Mouse (Mus musculus) macrophage (primary cell): Measurements from ENCODE around the gene Map2k3. TPM values are rescaled to one million over a fixed set of nuclear protein-coding genes. Genes with fewer than 3 reads are reported as not detected.
A peak's percentile ranks its signal among the peaks of the same experiment; 100 is the strongest.

Source experiments
- H3K27ac ChIP-seq: fragments of 350-480 bp; formaldehyde crosslinking; 2 replicates; pipeline ENCODE4 v1.9.0; 2021
- H3K36me3 ChIP-seq: fragments of 350-480 bp; formaldehyde crosslinking; 2 replicates; pipeline ENCODE4 v1.9.0; 2021; ENCODE audit errors: inconsistent target
- H3K4me3 ChIP-seq: fragments of 350-480 bp; formaldehyde crosslinking; 2 replicates; pipeline ENCODE4 v1.9.0; 2021; ENCODE audit errors: inconsistent target
- H3K79me2 ChIP-seq: fragments of 350-480 bp; formaldehyde crosslinking; 2 replicates; pipeline ENCODE4 v1.9.0; 2021; ENCODE audit errors: inconsistent target
- WGBS: methylation state at CpG from one replicate; pipeline ENCODE4 v1.1.7; 2026; ENCODE audit warnings: inconsistent platforms; ENCODE audit not compliant: missing documents; 5-methylcytosine and 5-hydroxymethylcytosine counted together
- polyA plus RNA-seq: library from polyadenylated mRNA; stranded (reverse); fragments of 250-400 nt; gene quantifications from 3 replicates; pipeline ENCODE4 v1.2.4, GENCODE M21; 2018; ENCODE audit warnings: inconsistent platforms

Gene Map2k3
- polyA plus RNA-seq, 1 experiment from 2014 or later, result 27.6 TPM

- no peaks in the 10 kb centered on the region for H3K36me3 ChIP-seq
- under 1% methylated on average over 81 of the region's 86 CpGs for WGBS
- H3K27ac ChIP-seq, result peak overlapping the region; percentile 41
- H3K79me2 ChIP-seq, result peaks cover 41% of the 10 kb centered on the region; the same call in 1 of the 2 replicates
- peak overlapping the region; percentile 71 for H3K4me3 ChIP-seq
Measured at GRCm38 (mm10) chr11:60913301-60914196, 18.3 kb upstream of the Map2k3 start.

DNA sequence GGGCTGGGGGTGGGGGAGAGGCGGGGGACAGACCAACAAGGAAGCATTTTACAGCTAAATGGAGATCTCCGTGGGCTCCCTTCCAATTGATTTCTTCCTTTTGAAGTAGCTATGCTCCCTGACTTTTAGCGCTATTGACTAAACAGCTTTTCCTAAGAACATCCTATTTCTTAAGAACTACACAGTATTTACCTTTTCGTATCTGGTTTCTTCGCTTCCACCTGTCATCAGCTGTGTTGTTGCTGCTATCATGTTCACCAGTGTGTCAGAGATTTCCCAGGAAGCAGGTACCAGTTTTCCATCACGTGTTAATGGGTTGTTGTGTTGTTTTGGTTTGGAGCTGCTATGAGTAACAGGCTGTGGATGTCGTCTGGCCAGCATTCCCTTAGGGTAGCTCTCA is 17.3 kb upstream of the Map2k3 start, which contains the start of gene Natd1:
TSS of gene Natd1 (minus strand) at position 260 of the 400 bp plus-strand sequence.
- WGBS, result 53% methylated on average over 7 of the region's 7 CpGs
- Histone ChIP-seq H3K4me3 (peak within 1 kb of the TSS; percentile 36), H3K79me2 (peaks cover 33% of the 10 kb centered on the region; the same call in 1 of the 2 replicates), H3K27ac (peak within 1 kb of the TSS; percentile 41), H3K36me3 (no peaks in the 10 kb centered on the region)

- H3K79me2 ChIP-seq, result peaks cover 26% of the 10 kb centered on the region; the same call in 1 of the 2 replicates
- no peaks in the 10 kb centered on the region for H3K36me3 ChIP-seq
- H3K27ac ChIP-seq, result no peak overlapping the region
- WGBS, result 80% methylated on average over 4 of the region's 4 CpGs
- H3K4me3 ChIP-seq, result no peak overlapping the region
Measured at GRCm38 (mm10) chr11:60915201-60915600, 16.6 kb upstream of the Map2k3 start.

- Histone ChIP-seq H3K36me3 (no peaks in the 10 kb centered on the region), H3K79me2 (no peaks in the 10 kb centered on the region), H3K4me3 (no peak overlapping the region), H3K27ac (no peak overlapping the region)
- 100% methylated on average over 2 of the region's 2 CpGs for WGBS
Measured at GRCm38 (mm10) chr11:60920021-60920420, 11.8 kb upstream of the Map2k3 start.

- WGBS, result 100% methylated on average over 1 of the region's 1 CpGs
- Histone ChIP-seq H3K79me2 (no peaks in the 10 kb centered on the region), H3K36me3 (no peaks in the 10 kb centered on the region), H3K4me3 (no peak overlapping the region), H3K27ac (no peak overlapping the region)
Measured at GRCm38 (mm10) chr11:60922195-60922594, 9.6 kb upstream of the Map2k3 start.

DNA sequence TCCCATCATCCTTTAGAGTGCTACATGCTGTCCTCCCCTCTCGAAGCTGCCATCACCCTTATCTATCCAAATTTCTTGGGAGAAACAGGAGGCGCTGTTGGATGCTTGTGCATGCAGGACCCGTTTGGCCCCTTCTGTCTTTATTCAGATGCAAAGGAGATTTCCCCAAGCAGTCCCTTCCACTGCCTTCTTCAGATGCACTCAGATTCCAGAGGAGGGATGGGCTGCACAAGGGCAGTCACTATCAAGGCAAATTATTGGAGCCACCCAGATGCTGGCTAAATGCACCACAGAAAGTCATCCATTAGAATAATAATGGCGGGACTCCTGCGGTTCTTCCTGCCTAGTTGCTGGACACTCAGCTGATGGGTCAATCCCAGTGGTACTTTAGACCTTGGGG is 8.9 kb upstream of the Map2k3 start:
- no peaks in the 10 kb centered on the region for H3K79me2 ChIP-seq
- 96% methylated on average over 5 of the region's 5 CpGs for WGBS
- no peak overlapping the region for H3K4me3 ChIP-seq
- H3K27ac ChIP-seq, result no peak overlapping the region
- no peaks in the 10 kb centered on the region for H3K36me3 ChIP-seq

DNA sequence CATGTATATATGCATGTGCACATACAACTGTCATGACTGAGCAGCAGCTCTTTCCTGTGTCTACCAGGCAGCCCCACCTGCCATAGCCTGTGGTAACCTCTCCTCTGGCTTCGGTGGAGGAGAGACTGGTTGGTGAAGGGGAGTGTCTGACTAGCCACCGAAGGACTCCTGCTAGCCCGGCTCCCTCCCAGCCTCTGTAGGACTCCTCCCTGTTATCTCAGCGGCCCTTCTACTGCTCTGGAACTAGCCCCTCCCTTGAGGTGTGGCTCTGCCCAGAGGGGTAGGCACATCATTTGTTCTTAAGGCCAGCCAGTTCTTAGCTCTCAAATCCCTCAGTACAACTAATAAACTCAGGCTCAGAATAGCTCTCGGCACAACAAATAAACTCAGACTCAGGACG is 7.3 kb upstream of the Map2k3 start:
- peaks cover 1% of the 10 kb centered on the region; the same call in 1 of the 2 replicates for H3K79me2 ChIP-seq
- no peaks in the 10 kb centered on the region for H3K36me3 ChIP-seq
- no peak overlapping the region for H3K4me3 ChIP-seq
- no peak overlapping the region for H3K27ac ChIP-seq
- WGBS, result 90% methylated on average over 6 of the region's 6 CpGs

GRCm38 (mm10) chr11:60924981-60925380 is 6.9 kb upstream of the Map2k3 start:
- 90% methylated on average over 1 of the region's 1 CpGs for whole genome bisulfite sequencing
- Histone ChIP-seq H3K79me2 (peaks cover 6% of the 10 kb centered on the region; the same call in 1 of the 2 replicates), H3K36me3 (no peaks in the 10 kb centered on the region), H3K4me3 (no peak overlapping the region), H3K27ac (no peak overlapping the region)

- WGBS, result 4% methylated on average over 9 of the region's 9 CpGs
- no peak overlapping the region for H3K4me3 ChIP-seq
- no peak overlapping the region for H3K27ac ChIP-seq
- H3K36me3 ChIP-seq, result no peaks in the 10 kb centered on the region
- peaks cover 10% of the 10 kb centered on the region for H3K79me2 ChIP-seq
Measured at GRCm38 (mm10) chr11:60927264-60927663, 4.6 kb upstream of the Map2k3 start.

DNA sequence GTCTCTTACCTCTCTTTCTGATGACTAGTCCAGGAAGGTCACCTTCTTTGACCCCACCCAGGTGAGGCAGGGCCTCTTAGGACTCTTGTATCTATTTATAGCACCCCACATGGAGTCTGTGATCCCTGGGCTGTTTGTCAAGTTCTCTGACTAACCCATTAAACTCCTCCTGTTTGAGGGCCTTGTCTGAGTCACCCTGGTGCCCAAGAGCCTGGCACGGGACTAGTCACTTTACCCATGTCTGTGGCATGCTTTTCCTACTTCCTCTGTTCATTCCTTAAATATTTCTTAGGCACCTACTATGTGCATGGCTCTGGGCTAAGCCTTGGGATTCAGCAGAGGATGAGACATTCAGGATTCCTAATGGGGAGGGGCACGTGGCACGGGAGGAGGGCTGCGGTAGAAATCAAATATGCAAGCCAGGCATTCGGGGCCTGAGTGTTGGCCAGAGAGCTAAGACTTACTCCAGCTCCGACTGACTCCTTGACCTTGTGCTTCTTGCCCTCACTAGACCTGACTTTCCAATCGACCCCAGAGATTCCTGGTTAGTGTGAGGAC is 1.0 kb upstream of the Map2k3 start:
- Histone ChIP-seq H3K27ac (peak overlapping the region; percentile 34), H3K36me3 (no peaks in the 10 kb centered on the region), H3K4me3 (peak overlapping the region; percentile 55), H3K79me2 (peaks cover 40% of the 10 kb centered on the region)
- 16% methylated on average over 7 of the region's 7 CpGs for WGBS

- WGBS, result 6% methylated on average over 26 of the region's 30 CpGs
- peak overlapping the region; percentile 34 for H3K27ac ChIP-seq
- peaks cover 46% of the 10 kb centered on the region for H3K79me2 ChIP-seq
Measured at GRCm38 (mm10) chr11:60931282-60931868, 458 bp upstream of the Map2k3 start.

GRCm38 (mm10) chr11:60932503-60933020 is 729 bp downstream of the Map2k3 start:
- WGBS, result 5% methylated on average over 7 of the region's 7 CpGs
- Histone ChIP-seq H3K36me3 (no peaks in the 10 kb centered on the region), H3K4me3 (peak overlapping the region; percentile 96), H3K27ac (peak overlapping the region; percentile 82), H3K79me2 (peaks cover 58% of the 10 kb centered on the region)

More at GRCm38 (mm10) chr11:60931282-60931868, 458 bp upstream of the Map2k3 start:
- Histone ChIP-seq H3K4me3 (peak overlapping the region; percentile 55), H3K36me3 (no peaks in the 10 kb centered on the region)

DNA sequence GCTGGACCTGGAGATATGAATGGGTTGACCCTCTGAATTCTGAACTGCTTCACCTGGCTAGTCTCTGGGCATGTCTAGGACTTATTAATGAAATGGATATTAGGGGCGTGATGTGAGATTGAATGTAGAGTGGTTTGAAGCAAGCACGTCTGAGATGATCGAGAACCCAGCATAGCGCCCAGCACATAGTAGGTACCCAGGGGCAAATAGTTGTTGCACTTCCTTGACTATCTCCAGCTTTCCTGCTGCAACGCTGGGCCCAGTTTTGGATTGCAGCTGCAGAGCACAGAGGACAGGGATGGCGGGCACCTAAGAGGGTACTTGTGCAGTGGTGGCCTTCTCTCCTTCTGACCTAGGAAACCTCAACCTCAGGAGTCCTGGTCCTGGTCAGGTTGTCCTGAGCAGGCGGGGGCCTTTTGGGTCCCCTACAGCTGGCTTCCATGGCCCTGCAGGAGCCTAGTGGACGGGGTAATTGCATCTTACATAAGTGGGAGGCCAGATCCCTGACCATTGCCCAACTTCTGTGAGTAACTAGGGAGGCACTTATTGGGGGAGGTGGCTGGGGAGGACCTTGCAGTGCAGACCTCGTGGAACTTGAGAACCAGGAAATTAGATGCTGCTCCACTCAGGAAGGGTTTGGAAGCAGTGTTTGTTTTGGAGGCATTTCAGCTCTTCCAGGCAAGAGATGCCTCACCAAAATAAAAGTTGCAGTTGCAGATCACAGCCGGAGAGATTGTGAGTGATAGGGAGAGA is 1.5 kb downstream of the Map2k3 start:
- Histone ChIP-seq H3K36me3 (no peaks in the 10 kb centered on the region), H3K27ac (peak overlapping the region; percentile 82), H3K79me2 (peaks cover 66% of the 10 kb centered on the region), H3K4me3 (peak overlapping the region; percentile 96)
- 66% methylated on average over 10 of the region's 10 CpGs for WGBS

- H3K36me3 ChIP-seq, result no peaks in the 10 kb centered on the region
- H3K27ac ChIP-seq, result peak overlapping the region; percentile 96
- H3K4me3 ChIP-seq, result no peak overlapping the region
- peaks cover 76% of the 10 kb centered on the region for H3K79me2 ChIP-seq
- whole genome bisulfite sequencing, result 59% methylated on average over 2 of the region's 2 CpGs
Measured at GRCm38 (mm10) chr11:60934795-60935194, 3.0 kb downstream of the Map2k3 start.
